Mouse (Mus musculus) splenic B cell, adult 2 months (primary cell): ENCODE measurements around the gene Trpv2.

Source experiments
- DNase-seq: peaks from one replicate; pipeline ENCODE4 v3.0.0-alpha.2; 2011; ENCODE audit warnings: low read depth, low spot score
- H3K27me3 ChIP-seq: 2 replicates; pipeline ENCODE4 v1.6.1; 2012; ENCODE audit warnings: mild to moderate bottlenecking, low read length, moderate library complexity, mixed read lengths; ENCODE audit not compliant: control insufficient read depth, poor library complexity, insufficient read depth, severe bottlenecking
- H3K36me3 ChIP-seq: 2 replicates; pipeline ENCODE4 v1.6.1; 2012; ENCODE audit warnings: mild to moderate bottlenecking, low read length, moderate library complexity, mixed read lengths; ENCODE audit not compliant: control insufficient read depth, poor library complexity, insufficient read depth, severe bottlenecking

The Trpv2 gene

GRCm38 (mm10) chr11:62621586-62622283, 47.4 kb downstream of the Trpv2 start:
- no peak for DNase-seq
- Histone ChIP-seq H3K36me3 (no peaks in the 10 kb centered on the region), H3K27me3 (no peaks in the 10 kb centered on the region)

DNA sequence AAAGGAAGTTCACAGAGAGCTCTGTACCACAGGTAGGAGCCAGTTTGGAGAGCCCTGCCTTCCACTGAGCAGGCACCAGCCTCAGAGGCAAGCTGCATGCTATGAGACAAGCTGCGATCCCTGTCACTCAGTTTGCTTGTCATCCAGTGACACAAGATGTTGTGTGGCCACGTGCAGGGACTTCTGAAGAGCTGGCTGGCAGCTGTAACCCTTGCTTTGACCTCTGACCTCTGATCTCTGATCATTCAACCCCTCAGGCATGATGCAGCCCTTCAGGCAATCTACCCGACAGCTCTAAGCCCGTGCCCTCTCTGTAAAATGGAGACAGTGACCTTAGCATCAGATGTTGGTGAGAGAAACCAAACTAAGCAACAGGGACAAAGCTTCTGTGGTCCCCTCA, 48.6 kb downstream of the Trpv2 start:
- no peak for DNase-seq
- Histone ChIP-seq H3K27me3 (no peaks in the 10 kb centered on the region), H3K36me3 (no peaks in the 10 kb centered on the region)

DNA sequence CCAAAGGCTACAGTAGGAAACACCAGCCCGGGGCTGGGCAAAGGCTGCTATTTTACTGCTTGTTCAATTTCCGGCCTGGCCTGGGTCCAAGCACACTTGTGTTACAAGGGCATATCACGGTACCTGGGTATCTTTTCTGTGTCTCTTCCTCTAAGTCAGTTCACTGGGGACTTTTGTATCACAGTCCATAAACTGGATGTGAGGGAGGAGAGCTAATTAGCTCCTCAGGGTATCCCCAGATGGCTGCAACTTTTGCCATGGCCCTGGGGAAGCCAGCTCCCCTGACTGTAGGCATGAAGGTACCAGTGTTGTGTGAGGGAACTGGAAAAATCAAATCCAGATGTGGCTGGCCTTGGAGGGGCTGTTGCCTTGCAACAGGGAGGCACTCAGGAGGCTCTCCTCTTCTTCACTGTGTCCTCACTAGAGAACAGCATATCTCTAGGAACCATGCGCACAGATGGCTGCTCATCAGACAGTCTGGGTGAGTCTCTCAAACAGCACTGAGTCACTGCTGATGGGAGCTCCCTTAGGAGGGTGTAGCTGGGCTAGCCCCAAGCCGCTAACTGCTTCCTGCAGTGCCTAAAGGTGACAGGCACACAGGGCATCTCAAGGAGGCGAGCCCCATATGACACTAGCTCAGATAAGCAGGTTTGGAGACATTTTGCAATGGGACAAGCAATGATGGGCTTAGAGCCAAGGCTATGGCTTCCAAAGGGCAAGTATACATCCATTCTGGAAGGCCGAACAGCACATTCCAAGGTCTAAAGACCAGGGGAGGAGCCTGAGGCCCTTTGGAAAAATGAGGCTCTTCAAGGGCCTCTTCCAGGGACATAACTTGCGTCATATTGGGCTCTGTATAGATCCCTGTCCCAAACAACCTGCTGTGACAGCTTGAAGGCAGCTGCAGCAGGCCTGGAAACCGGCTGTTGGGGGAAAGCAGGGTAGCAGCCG, 50.3 kb downstream of the Trpv2 start:
- no peaks in the 10 kb centered on the region for H3K27me3 ChIP-seq
- no peak for DNase-seq

GRCm38 (mm10) chr11:62629352-62630224, 55.3 kb downstream of the Trpv2 start:
- DNase-seq, result no peak
- Histone ChIP-seq H3K27me3 (no peaks in the 10 kb centered on the region), H3K36me3 (no peaks in the 10 kb centered on the region)

More for the DNA sequence above, 50.3 kb downstream of the Trpv2 start:
- H3K36me3 ChIP-seq, result no peaks in the 10 kb centered on the region

GRCm38 (mm10) chr11:62630225-62630821, 56.0 kb downstream of the Trpv2 start:
- H3K36me3 ChIP-seq, result no peaks in the 10 kb centered on the region
- DNase-seq, result no peak
- no peaks in the 10 kb centered on the region for H3K27me3 ChIP-seq

DNA sequence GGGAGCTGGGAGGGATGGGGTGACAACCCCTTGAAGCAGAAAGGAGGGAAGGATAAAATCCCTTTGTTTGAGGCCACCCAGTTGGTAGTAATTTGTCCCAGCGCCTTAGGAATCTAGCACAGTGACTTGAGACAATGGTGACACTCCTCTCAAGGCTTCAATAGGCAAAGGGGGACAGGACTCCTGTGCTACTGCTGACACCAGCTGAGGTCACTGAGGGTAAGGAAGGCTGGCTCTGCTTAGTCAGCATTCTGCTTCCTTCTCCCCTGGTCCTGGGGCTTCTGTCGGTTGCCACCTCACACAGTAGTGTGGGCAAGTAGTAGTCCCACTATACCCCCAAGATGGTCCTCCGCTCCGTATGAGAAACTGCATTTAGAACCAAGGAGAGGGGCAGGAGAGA, 56.9 kb downstream of the Trpv2 start:
- Histone ChIP-seq H3K27me3 (no peaks in the 10 kb centered on the region), H3K36me3 (no peaks in the 10 kb centered on the region)
- DNase-seq, result no peak

DNA sequence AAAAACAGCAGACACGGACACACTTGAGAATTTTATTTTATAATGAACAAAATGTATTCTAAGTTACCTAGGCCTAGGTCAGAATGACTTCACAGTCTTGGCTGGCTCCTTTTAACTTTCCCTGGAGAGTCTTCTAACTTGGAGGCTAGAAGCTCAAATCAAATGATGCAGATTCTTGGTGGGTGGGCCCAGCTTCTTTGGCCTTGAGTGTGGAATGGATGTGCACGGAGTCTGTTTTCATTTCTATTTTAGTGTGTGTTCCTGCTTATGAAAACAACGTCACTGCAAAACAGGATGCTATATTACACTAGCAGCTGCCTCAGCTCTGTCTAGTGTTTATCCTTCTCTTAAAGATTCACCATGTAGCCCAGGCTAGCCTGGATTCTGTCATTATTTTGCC, 61.1 kb downstream of the Trpv2 start:
- no peaks in the 10 kb centered on the region for H3K36me3 ChIP-seq
- H3K27me3 ChIP-seq, result no peaks in the 10 kb centered on the region
- DNase-seq, result no peak

DNA sequence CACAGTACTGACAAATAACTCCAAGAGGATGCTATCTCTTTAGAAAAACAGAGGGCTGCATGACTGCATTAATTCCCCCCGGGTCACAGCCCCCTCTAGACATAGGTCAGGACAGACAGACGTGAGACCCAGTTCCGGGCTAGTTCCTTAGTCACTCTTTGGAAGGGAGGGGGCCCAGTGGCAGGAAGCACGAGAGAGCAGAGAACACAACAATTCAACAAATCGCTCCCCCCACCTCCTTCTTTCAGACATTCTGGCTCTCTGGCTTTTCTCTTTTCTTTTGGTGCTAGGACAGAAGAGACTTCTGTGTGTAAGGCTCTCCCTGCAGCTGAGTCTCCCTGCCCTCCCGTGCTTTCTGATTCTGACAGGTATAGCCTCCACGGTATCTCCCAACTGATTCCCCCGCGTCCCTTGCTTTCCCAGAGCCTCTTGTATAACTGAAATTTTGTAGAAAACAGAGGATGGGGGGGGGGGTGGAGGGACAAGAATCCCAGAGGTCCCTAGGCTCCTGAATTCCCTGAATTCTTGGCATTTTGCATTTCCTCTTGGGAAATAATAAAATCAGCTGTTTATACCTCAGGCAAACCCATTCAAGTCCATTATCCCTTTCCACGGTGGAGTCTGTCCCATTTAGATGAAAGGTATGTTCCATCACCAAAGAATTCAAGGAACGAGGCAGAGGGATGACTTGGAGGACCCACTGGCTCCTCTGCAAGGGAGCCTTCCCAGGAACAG, 62.0 kb downstream of the Trpv2 start:
- Histone ChIP-seq H3K36me3 (no peaks in the 10 kb centered on the region), H3K27me3 (no peaks in the 10 kb centered on the region)
- no peak for DNase-seq

DNA sequence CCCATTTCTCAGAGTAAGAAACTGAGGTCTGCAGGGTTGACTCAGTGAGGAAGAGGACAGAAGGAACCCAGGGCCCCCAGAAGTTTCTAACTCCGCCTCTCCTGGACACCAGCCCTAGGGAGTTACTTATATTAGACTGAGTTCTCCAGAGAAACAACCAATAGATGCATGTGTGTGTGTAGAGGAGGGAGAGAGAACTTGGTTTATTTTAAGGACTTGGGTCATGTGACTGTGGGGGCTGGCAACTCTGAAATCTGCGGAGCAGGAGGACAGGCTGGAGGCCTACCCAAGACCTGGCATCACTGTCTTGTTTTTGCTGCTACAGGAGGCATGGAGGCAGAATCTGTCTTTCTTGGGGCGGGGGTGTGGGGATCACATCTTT, 62.5 kb downstream of the Trpv2 start:
- no peak for DNase-seq
- H3K27me3 ChIP-seq, result no peaks in the 10 kb centered on the region
- H3K36me3 ChIP-seq, result no peaks in the 10 kb centered on the region

GRCm38 (mm10) chr11:62637401-62637800, 63.1 kb downstream of the Trpv2 start:
- no peaks in the 10 kb centered on the region for H3K36me3 ChIP-seq
- no peak for DNase-seq
- H3K27me3 ChIP-seq, result no peaks in the 10 kb centered on the region

DNA sequence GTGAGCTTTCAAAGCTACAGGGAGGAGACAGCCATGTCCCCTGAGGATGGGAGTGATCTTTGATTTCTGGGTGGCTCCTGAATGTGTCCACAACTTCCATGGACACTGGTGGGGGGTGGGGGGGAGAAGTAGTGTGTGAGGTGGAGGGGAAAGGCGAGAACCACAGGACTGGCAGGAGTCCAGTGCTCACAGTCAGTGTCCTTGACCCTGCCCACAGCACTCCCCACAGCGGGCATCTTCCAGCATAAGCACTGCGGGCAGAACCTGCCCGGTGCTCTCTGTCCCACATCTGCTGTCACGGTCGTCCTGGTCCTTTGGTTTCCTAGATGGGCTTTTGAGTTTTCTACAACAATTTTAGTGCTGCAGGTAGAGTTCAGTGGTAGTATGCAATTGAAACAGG, 63.5 kb downstream of the Trpv2 start:
- DNase-seq, result no peak

GRCm38 (mm10) chr11:62638402-62638801, 64.1 kb downstream of the Trpv2 start:
- Histone ChIP-seq H3K27me3 (no peaks in the 10 kb centered on the region), H3K36me3 (no peaks in the 10 kb centered on the region)
- no peak for DNase-seq

More for the DNA sequence above, 63.5 kb downstream of the Trpv2 start:
- H3K36me3 ChIP-seq, result no peaks in the 10 kb centered on the region
- no peaks in the 10 kb centered on the region for H3K27me3 ChIP-seq

GRCm38 (mm10) chr11:62640378-62640777, 66.1 kb downstream of the Trpv2 start:
- DNase-seq, result no peak
- H3K36me3 ChIP-seq, result no peaks in the 10 kb centered on the region
- H3K27me3 ChIP-seq, result no peaks in the 10 kb centered on the region
